Mouse (Mus musculus) CD4-positive, CD25-positive, alpha-beta regulatory T cell, adult 4 months (primary cell): Measurements from ENCODE around the gene Gm3286. TPM values are rescaled to one million over a fixed set of nuclear protein-coding genes. Genes with fewer than 3 reads are reported as not detected.
"Not testable (repeated sequence)": the region's sequence is repeated elsewhere in the genome, so short reads cannot be mapped to it uniquely, and the experiment has no call there.

Experiments used
- ATAC-seq: one replicate; pipeline ENCODE4 v1.8.0; 2017
- polyA plus RNA-seq, 2 experiments: library from polyadenylated mRNA; unstranded; fragments of 100-300 nt; shearing (Covaris generic); gene quantifications; one replicate each; pipeline ENCODE4 v1.2.1; 2017

The Gm3286 gene
- polyA plus RNA-seq, result under 1 TPM in 1 of 2 experiments, not detected in 1; 0.17 TPM

- ATAC-seq, result not testable (repeated sequence)
These were observed at the start of gene Gm3286 for GRCm38 (mm10) chr5:95510458-95510857. Gene Gm3286, plus strand, starts transcription at chr5:95510758.

Other genes starting within 250 kb of the Gm3286 start
- gene Gm10424, start 238.0 kb upstream of the Gm3286 start, polyA plus RNA-seq, result not detected
- gene Gm3259, start 204.8 kb upstream of the Gm3286 start, polyA plus RNA-seq, result not detected
- gene D5Ertd577e, start 54.0 kb upstream of the Gm3286 start, polyA plus RNA-seq, result not detected
- gene Gm7971, start 84.1 kb downstream of the Gm3286 start, polyA plus RNA-seq, result not detected
- gene Gm7978, start 225.4 kb downstream of the Gm3286 start, polyA plus RNA-seq, result not detected
- gene Gm7982, start 231.3 kb downstream of the Gm3286 start, polyA plus RNA-seq, result not detected